Comparison of ENCODE assay signal across 8 mouse cellular contexts in the genomic region with DNA sequence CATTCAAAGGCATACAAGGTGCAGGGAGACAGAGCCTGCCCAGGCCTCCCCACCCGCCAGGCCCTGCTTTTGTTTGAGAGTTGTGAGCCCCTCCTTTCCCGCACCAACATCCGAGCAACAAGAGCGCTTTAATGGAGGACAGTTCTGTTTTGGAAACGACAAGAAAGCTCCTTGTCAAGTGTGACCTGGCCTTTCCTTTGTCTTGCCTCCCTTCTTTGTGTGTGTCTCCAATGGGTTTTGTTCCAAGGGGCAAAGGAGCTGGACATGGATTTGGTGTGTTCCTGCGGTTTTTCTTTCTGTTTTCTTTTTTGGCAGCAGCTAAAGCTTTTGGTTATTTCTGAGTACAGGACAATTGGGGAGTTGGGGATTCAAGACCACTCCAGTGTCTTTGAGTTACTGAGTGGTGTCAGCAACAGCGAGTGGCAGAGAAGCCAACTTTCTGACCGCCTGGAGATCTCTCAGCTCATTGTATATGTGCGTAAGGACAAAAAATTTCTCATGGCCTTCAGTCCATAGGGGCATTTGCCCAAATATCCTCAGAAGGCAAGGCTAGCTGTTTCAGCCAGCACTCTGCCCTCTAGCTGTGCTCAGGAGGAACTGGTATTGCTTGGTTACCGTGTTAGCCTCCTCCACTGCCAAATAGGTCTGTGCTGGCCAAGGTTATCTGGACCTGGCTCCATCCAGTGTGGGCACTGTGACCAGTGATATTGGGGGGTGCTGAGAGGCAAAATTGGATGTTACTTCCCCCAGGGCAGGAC.
DNase-seq lines count a peak whose midpoint lies in the region; ATAC-seq and TF ChIP-seq lines count a peak whose summit lies in the region.

No protein-coding gene starts in this region.

- H3K27me3 ChIP-seq in kidney, postnatal 0 days (ENCODE audit: insufficient read depth, low read length) = no peaks in the 10 kb centered on the region
- H3K27me3 ChIP-seq in embryonic facial prominence, embryonic 11.5 days (ENCODE audit: control insufficient read depth, insufficient read depth, low read length) = no peaks in the 10 kb centered on the region
- no peaks in the 10 kb centered on the region for H3K27me3 ChIP-seq in liver, embryonic 14.5 days (ENCODE audit: control insufficient read depth, insufficient read depth, low read length)

- no peak overlapping the region for H3K4me2 ChIP-seq in kidney, postnatal 0 days (ENCODE audit: low read length)
- no peak overlapping the region for H3K4me2 ChIP-seq in embryonic facial prominence, embryonic 11.5 days (ENCODE audit: low read depth, low read length)
- no peak overlapping the region for H3K4me2 ChIP-seq in liver, embryonic 14.5 days (ENCODE audit: low read depth)

- no peak for ATAC-seq in kidney, postnatal 0 days (replicated peaks; ENCODE audit: low FRiP score, low read depth)
- ATAC-seq in embryonic facial prominence, embryonic 11.5 days (replicated peaks; ENCODE audit: insufficient number of reproducible peaks, low FRiP score, low TSS enrichment, low read depth) = no peak
- ATAC-seq in liver, embryonic 14.5 days (ENCODE audit: insufficient read depth) = no peak
- ATAC-seq in activated CD4-positive, CD25-positive, alpha-beta regulatory T cell, adult 4 months = no peak

- H3K4me3 ChIP-seq in kidney, postnatal 0 days (replicated peaks; ENCODE audit: low read depth, low read length) = no peak overlapping the region
- H3K4me3 ChIP-seq in embryonic facial prominence, embryonic 11.5 days (ENCODE audit: low read depth, low read length) = no peak overlapping the region
- H3K4me3 ChIP-seq in liver, embryonic 14.5 days (ENCODE audit: insufficient read depth in 1 of 2, low read depth in 2 of 2, low read length in 2 of 2) = no peak overlapping the region

- no peak overlapping the region for H3K9ac ChIP-seq in kidney, postnatal 0 days (ENCODE audit: low read depth, low read length)
- H3K9ac ChIP-seq in embryonic facial prominence, embryonic 11.5 days (replicated peaks; ENCODE audit: low read length) = no peak overlapping the region
- no peak overlapping the region for H3K9ac ChIP-seq in liver, embryonic 14.5 days (replicated peaks)

- peak; percentile 67 for TF ChIP-seq CTCF in kidney, postnatal 0 days (IDR thresholded peaks at IDR 0.05; ENCODE audit: low read depth)
- TF ChIP-seq CTCF in liver, embryonic 14.5 days (IDR thresholded peaks at IDR 0.05; ENCODE audit: low read depth) = peak; percentile 72

- H3K9me3 ChIP-seq in kidney, postnatal 0 days (replicated peaks; ENCODE audit: low read length) = no peaks in the 10 kb centered on the region
- no peaks in the 10 kb centered on the region for H3K9me3 ChIP-seq in embryonic facial prominence, embryonic 11.5 days (replicated peaks; ENCODE audit: control insufficient read depth, low read length)
- no peaks in the 10 kb centered on the region for H3K9me3 ChIP-seq in liver, embryonic 14.5 days (ENCODE audit: control insufficient read depth, low read length)

- DNase-seq in kidney, postnatal 0 days (ENCODE audit: low spot score) = peak; percentile 56
- no peak for DNase-seq in kidney, adult 18-20 months
- DNase-seq in R1 (ENCODE audit: low read depth, low spot score) = peak; percentile 35
- DNase-seq in embryonic facial prominence, embryonic 11.5 days (ENCODE audit: low spot score) = peak; percentile 59
- DNase-seq in liver, embryonic 14.5 days (ENCODE audit: low read depth in 3 of 3, low spot score in 3 of 3) = no peak
- no peak for DNase-seq in thymus, postnatal 10 days (ENCODE audit: low spot score in 2 of 2)
- DNase-seq in thymus, postnatal 14 days = no peak

- H3K4me1 ChIP-seq in kidney, postnatal 0 days (replicated peaks; ENCODE audit: insufficient read depth, low read length) = peaks cover 16% of the 10 kb centered on the region
- peaks cover 37% of the 10 kb centered on the region for H3K4me1 ChIP-seq in embryonic facial prominence, embryonic 11.5 days (ENCODE audit: control insufficient read depth, insufficient read depth, low read length)
- H3K4me1 ChIP-seq in liver, embryonic 14.5 days (replicated peaks; ENCODE audit: control insufficient read depth in 2 of 2, insufficient read depth in 2 of 2, low read length in 1 of 2) = peaks cover under 1 to 26% of the 10 kb centered on the region in 2 experiments

- WGBS in kidney, postnatal 0 days = 64% methylated on average over 10 of the region's 10 CpGs
- WGBS in embryonic facial prominence, embryonic 11.5 days = 50% methylated on average over 10 of the region's 10 CpGs
- WGBS in liver, embryonic 14.5 days (ENCODE audit: insufficient replicate concordance) = 83% methylated on average over 10 of the region's 10 CpGs

- H3K27ac ChIP-seq in kidney, postnatal 0 days = no peak overlapping the region
- H3K27ac ChIP-seq in embryonic facial prominence, embryonic 11.5 days (replicated peaks; ENCODE audit: low read depth, low read length) = peak overlapping the region; percentile 41
- H3K27ac ChIP-seq in liver, embryonic 14.5 days = no peak overlapping the region

- TF ChIP-seq EP300 in liver, embryonic 14.5 days (IDR thresholded peaks at IDR 0.05; ENCODE audit: low read depth) = no peak

- no peaks in the 10 kb centered on the region for H3K36me3 ChIP-seq in kidney, postnatal 0 days (ENCODE audit: insufficient read depth, low read length)
- H3K36me3 ChIP-seq in embryonic facial prominence, embryonic 11.5 days (replicated peaks; ENCODE audit: control insufficient read depth, insufficient read depth, low read depth, low read length) = no peaks in the 10 kb centered on the region
- no peaks in the 10 kb centered on the region for H3K36me3 ChIP-seq in liver, embryonic 14.5 days (replicated peaks; ENCODE audit: control insufficient read depth, insufficient read depth, low read depth)

Comparison
In these comparisons a context has a peak if more than half of its experiments do, and no peak if none do; other contexts are left out.
1. DNase-seq: peak in kidney, postnatal 0 days (single experiment), R1 (single experiment) and embryonic facial prominence, embryonic 11.5 days (single experiment); none in kidney, adult 18-20 months (single experiment), liver, embryonic 14.5 days (0 of 3), thymus, postnatal 10 days (0 of 2) and thymus, postnatal 14 days (single experiment).